Mouse (Mus musculus) myocyte (in vitro differentiated cells): Measurements from ENCODE around the gene Ercc1.

Experiments used
- E2F4 ChIP-seq: IDR thresholded peaks from one replicate; pipeline ENCODE4 v1.6.1; 2011; ENCODE audit warnings: mild to moderate bottlenecking, control low read depth, moderate library complexity; ENCODE audit not compliant: insufficient read depth
- MAX ChIP-seq: IDR thresholded peaks from one replicate; pipeline ENCODE4 v1.6.1; 2011; ENCODE audit warnings: low read depth, mild to moderate bottlenecking, control low read depth
- MYOG ChIP-seq, 3 experiments: IDR thresholded peaks; one replicate each; pipeline ENCODE4 v1.6.1; 2011; ENCODE audit warnings: control low read depth in 2 of 3, low read depth in 2 of 3, mild to moderate bottlenecking in 2 of 3; ENCODE audit not compliant: insufficient read length in 2 of 3, control insufficient read depth in 1 of 3, insufficient read depth in 1 of 3
- POLR2A ChIP-seq: IDR thresholded peaks from one replicate; pipeline ENCODE4 v1.6.1; 2011; ENCODE audit warnings: low read depth, mild to moderate bottlenecking, control low read depth, moderate library complexity; ENCODE audit not compliant: insufficient read length

GRCm38 (mm10) chr7:19378049-19378448 is 33.5 kb downstream of the Ercc1 start:
- TF ChIP-seq POLR2A (no peak), E2F4 (no peak), MAX (no peak), MYOG (IDR thresholded peaks at IDR 0.05; ENCODE audit: control insufficient read depth in 1 of 3, insufficient read depth in 1 of 3, insufficient read length in 2 of 3, low read depth in 2 of 3) (no peak)
